Mouse (Mus musculus): ENCODE results near the gene Zfp473. TPM values are rescaled to one million over a fixed set of nuclear protein-coding genes. Genes with fewer than 3 reads are reported as not detected.

Gene Zfp473
- total and polyA plus RNA-seq, 2 experiments from 2014 or later: 0.51 to 1.1 TPM

GRCm38 (mm10) chr7:44728082-44728975 is 22.5 kb downstream of the Zfp473 start:
- 87% methylated on average over 11 of the region's 11 CpGs for WGBS
- Histone ChIP-seq H3K27me3 (ENCODE audit: insufficient read depth, low read length) (no peaks in the 10 kb centered on the region), H3K27ac (ENCODE audit: low read depth, low read length) (no peak overlapping the region), H3K36me3 (ENCODE audit: insufficient read depth, low read length) (peaks cover 14% of the 10 kb centered on the region; the same call in 1 of the 2 replicates), H3K9me3 (ENCODE audit: low read length) (no peaks in the 10 kb centered on the region), H3K9ac (replicated peaks; ENCODE audit: low read length, poor library complexity, severe bottlenecking) (no peak overlapping the region), H3K4me2 (ENCODE audit: low read depth, low read length, poor library complexity, severe bottlenecking) (no peak overlapping the region), H3K4me1 (ENCODE audit: insufficient read depth, low read length) (no peaks in the 10 kb centered on the region), H3K4me3 (ENCODE audit: low read depth, low read length) (no peak overlapping the region)
- DNase-seq (ENCODE audit: low spot score) (no peak), ATAC-seq (ENCODE audit: low FRiP score) (no peak)
- no peak for TF ChIP-seq CTCF (IDR thresholded peaks at IDR 0.05)

DNA sequence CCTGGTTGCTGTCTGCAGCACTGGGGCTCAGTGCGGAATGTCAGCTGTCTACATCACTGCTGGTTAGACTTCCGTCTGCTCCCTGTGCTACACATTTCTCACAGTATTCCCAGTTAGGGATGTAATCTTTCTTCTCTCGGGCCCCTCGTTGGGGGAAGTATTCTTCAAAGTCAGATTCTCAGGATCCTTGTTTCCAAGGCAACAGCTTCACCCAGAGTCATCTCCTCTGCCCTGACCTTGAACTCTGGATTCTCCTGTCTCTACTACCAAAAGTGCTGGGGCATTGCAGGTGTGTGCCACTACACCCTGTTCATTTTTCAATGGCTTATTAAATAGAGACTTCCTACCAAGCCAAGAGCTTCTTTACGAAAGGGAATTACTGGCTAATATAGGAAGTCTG is 23.7 kb downstream of the Zfp473 start:
- Histone ChIP-seq H3K9ac (replicated peaks; ENCODE audit: low read length, poor library complexity, severe bottlenecking) (no peak overlapping the region), H3K4me2 (ENCODE audit: low read depth, low read length, poor library complexity, severe bottlenecking) (no peak overlapping the region), H3K4me1 (ENCODE audit: insufficient read depth, low read length) (no peaks in the 10 kb centered on the region), H3K27me3 (ENCODE audit: insufficient read depth, low read length) (no peaks in the 10 kb centered on the region), H3K4me3 (ENCODE audit: low read depth, low read length) (no peak overlapping the region), H3K9me3 (ENCODE audit: low read length) (no peaks in the 10 kb centered on the region), H3K36me3 (ENCODE audit: insufficient read depth, low read length) (peaks cover 2% of the 10 kb centered on the region; the same call in 1 of the 2 replicates), H3K27ac (ENCODE audit: low read depth, low read length) (no peak overlapping the region)
- WGBS: 61% methylated on average over 5 of the region's 5 CpGs
- ATAC-seq (ENCODE audit: low FRiP score) (no peak), DNase-seq (ENCODE audit: low spot score) (no peak)
- no peak for TF ChIP-seq CTCF (IDR thresholded peaks at IDR 0.05)

- Histone ChIP-seq H3K9ac (replicated peaks; ENCODE audit: low read length, poor library complexity, severe bottlenecking) (no peak overlapping the region), H3K4me2 (ENCODE audit: low read depth, low read length, poor library complexity, severe bottlenecking) (no peak overlapping the region), H3K4me1 (ENCODE audit: insufficient read depth, low read length) (no peaks in the 10 kb centered on the region), H3K27ac (ENCODE audit: low read depth, low read length) (no peak overlapping the region), H3K27me3 (ENCODE audit: insufficient read depth, low read length) (no peaks in the 10 kb centered on the region), H3K9me3 (ENCODE audit: low read length) (no peaks in the 10 kb centered on the region), H3K4me3 (ENCODE audit: low read depth, low read length) (no peak overlapping the region), H3K36me3 (ENCODE audit: insufficient read depth, low read length) (no peaks in the 10 kb centered on the region)
- peak; percentile 32 for DNase-seq (ENCODE audit: low spot score)
- WGBS: 80% methylated on average over 6 of the region's 6 CpGs
- ATAC-seq (ENCODE audit: low FRiP score): no peak
- TF ChIP-seq CTCF (IDR thresholded peaks at IDR 0.05): no peak
Observed at GRCm38 (mm10) chr7:44726343-44726742, 24.5 kb downstream of the Zfp473 start.

- 13% methylated on average over 7 of the region's 7 CpGs for WGBS
- Histone ChIP-seq H3K4me1 (ENCODE audit: insufficient read depth, low read length) (no peaks in the 10 kb centered on the region), H3K9me3 (ENCODE audit: low read length) (no peaks in the 10 kb centered on the region), H3K27me3 (ENCODE audit: insufficient read depth, low read length) (no peaks in the 10 kb centered on the region), H3K4me2 (ENCODE audit: low read depth, low read length, poor library complexity, severe bottlenecking) (no peak overlapping the region), H3K36me3 (ENCODE audit: insufficient read depth, low read length) (no peaks in the 10 kb centered on the region), H3K9ac (replicated peaks; ENCODE audit: low read length, poor library complexity, severe bottlenecking) (no peak overlapping the region; the same call in 1 of the 2 replicates), H3K4me3 (ENCODE audit: low read depth, low read length) (no peak overlapping the region), H3K27ac (ENCODE audit: low read depth, low read length) (no peak overlapping the region)
- no peak for ATAC-seq (ENCODE audit: low FRiP score)
- peak; percentile 56 for DNase-seq (ENCODE audit: low spot score)
- TF ChIP-seq CTCF (IDR thresholded peaks at IDR 0.05): peak; percentile 69
Observed at GRCm38 (mm10) chr7:44724316-44724715, 26.5 kb downstream of the Zfp473 start.

DNA sequence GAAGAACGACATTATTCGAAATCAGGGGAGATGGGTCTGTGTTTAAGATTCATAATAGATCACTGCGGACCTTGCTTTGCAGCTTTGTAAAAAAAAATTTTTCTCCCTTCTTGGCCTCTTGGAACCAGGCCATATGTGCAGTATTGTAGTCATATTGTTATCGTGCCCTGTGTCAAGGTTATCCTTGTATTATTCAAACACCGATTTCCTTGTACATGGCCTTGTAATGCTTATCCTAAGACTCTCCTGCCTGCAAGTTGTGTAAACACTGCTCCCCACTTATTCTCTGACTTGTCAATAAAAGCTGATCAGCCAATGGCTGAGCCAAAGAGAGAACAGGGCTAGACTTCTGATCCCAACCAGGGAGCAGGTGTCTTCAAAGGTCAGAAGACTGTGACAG is 28.8 kb downstream of the Zfp473 start:
- Histone ChIP-seq H3K4me1 (ENCODE audit: insufficient read depth, low read length) (no peaks in the 10 kb centered on the region), H3K9me3 (ENCODE audit: low read length) (no peaks in the 10 kb centered on the region), H3K27ac (ENCODE audit: low read depth, low read length) (no peak overlapping the region), H3K27me3 (ENCODE audit: insufficient read depth, low read length) (no peaks in the 10 kb centered on the region), H3K36me3 (ENCODE audit: insufficient read depth, low read length) (no peaks in the 10 kb centered on the region), H3K9ac (replicated peaks; ENCODE audit: low read length, poor library complexity, severe bottlenecking) (no peak overlapping the region), H3K4me3 (ENCODE audit: low read depth, low read length) (no peak overlapping the region), H3K4me2 (ENCODE audit: low read depth, low read length, poor library complexity, severe bottlenecking) (no peak overlapping the region)
- ATAC-seq (ENCODE audit: low FRiP score): no peak
- WGBS: 83% methylated on average over 5 of the region's 5 CpGs
- no peak for TF ChIP-seq CTCF (IDR thresholded peaks at IDR 0.05)
- DNase-seq (ENCODE audit: low spot score): no peak

- DNase-seq (ENCODE audit: low spot score) (no peak), ATAC-seq (ENCODE audit: low FRiP score) (no peak)
- no peaks in the 10 kb centered on the region for H3K27me3 ChIP-seq (ENCODE audit: insufficient read depth, low read length)
- WGBS: 79% methylated on average over 5 of the region's 5 CpGs
- TF ChIP-seq CTCF (IDR thresholded peaks at IDR 0.05): no peak; the same call in 1 of the 2 replicates
- H3K9ac ChIP-seq (replicated peaks; ENCODE audit: low read length, poor library complexity, severe bottlenecking): no peak overlapping the region
- H3K4me2 ChIP-seq (ENCODE audit: low read depth, low read length, poor library complexity, severe bottlenecking): no peak overlapping the region
- H3K36me3 ChIP-seq (ENCODE audit: insufficient read depth, low read length): no peaks in the 10 kb centered on the region
- no peak overlapping the region for H3K27ac ChIP-seq (ENCODE audit: low read depth, low read length)
- H3K4me3 ChIP-seq (ENCODE audit: low read depth, low read length): no peak overlapping the region
- no peaks in the 10 kb centered on the region for H3K4me1 ChIP-seq (ENCODE audit: insufficient read depth, low read length)
- H3K9me3 ChIP-seq (ENCODE audit: low read length): no peaks in the 10 kb centered on the region
Observed at GRCm38 (mm10) chr7:44709881-44710280, 41.0 kb downstream of the Zfp473 start.

All from midbrain, postnatal 0 days (tissue).